Mouse (Mus musculus) spleen, postnatal 10 days (tissue): ENCODE measurements around the gene Prl2b1.

ENCODE experiments used
- DNase-seq, 2 experiments: peaks; one replicate each; pipeline ENCODE4 v3.0.0; 2021 to 2022; ENCODE audit warnings: low spot score in 2 of 2

Gene Prl2b1

GRCm38 (mm10) chr13:27390746-27391145 is at the start of gene Prl2b1:
Gene Prl2b1 (minus strand): TSS chr13:27390846.
- no peak for DNase-seq

GRCm38 (mm10) chr13:27438588-27438987 is 47.9 kb upstream of the Prl2b1 start, which contains the start of gene Prl8a6:
Gene Prl8a6 (minus strand): TSS chr13:27438688.
- no peak for DNase-seq

GRCm38 (mm10) chr13:27433159-27433558 is 42.5 kb upstream of the Prl2b1 start:
- DNase-seq, result no peak

- DNase-seq, result no peak
Measured at GRCm38 (mm10) chr13:27413640-27414039, 23.0 kb upstream of the Prl2b1 start.

GRCm38 (mm10) chr13:27399061-27399724 is 8.5 kb upstream of the Prl2b1 start:
- DNase-seq, result no peak

- DNase-seq, result no peak
Measured at GRCm38 (mm10) chr13:27345373-27345772, 45.3 kb downstream of the Prl2b1 start, which contains the start of gene Prl8a2. Gene Prl8a2 (plus strand): TSS chr13:27345673.

GRCm38 (mm10) chr13:27342733-27343275 is 47.8 kb downstream of the Prl2b1 start:
- DNase-seq, result no peak

GRCm38 (mm10) chr13:27334989-27335388 is 55.7 kb downstream of the Prl2b1 start:
- DNase-seq, result no peak
